Mouse (Mus musculus): ENCODE measurements around the gene C8g.

GRCm38 (mm10) chr2:25460135-25460534 is 41.4 kb downstream of the C8g start:
- TF ChIP-seq CTCF (IDR thresholded peaks at IDR 0.05; ENCODE audit: low read depth): no peak
- TF ChIP-seq EP300 (IDR thresholded peaks at IDR 0.05; ENCODE audit: low read depth): no peak
